Mouse (Mus musculus) liver, embryonic 16.5 days (tissue): ENCODE data around the gene Kazn. TPM values are rescaled to one million over a fixed set of nuclear protein-coding genes. Genes with fewer than 3 reads are reported as not detected.

Source experiments
- ATAC-seq: fragments of 200-750 bp; cut with Nextera tagmentation; 2 replicates; pipeline ENCODE4 v1.8.0; 2017; ENCODE audit warnings: low read depth, mild to moderate bottlenecking, moderate number of reproducible peaks, moderate library complexity
- H3K27ac ChIP-seq: fragments of 300-500 bp; sonication (generic); 2 replicates; pipeline ENCODE4 v1.5.1; 2014; ENCODE audit warnings: mild to moderate bottlenecking, low read length
- H3K27me3 ChIP-seq: fragments of 300-500 bp; sonication (generic); 2 replicates; pipeline ENCODE4 v1.6.1; 2014; ENCODE audit warnings: low read depth, low read length, mixed read lengths; ENCODE audit not compliant: control insufficient read depth, insufficient read depth
- H3K36me3 ChIP-seq: fragments of 300-500 bp; sonication (generic); 2 replicates; pipeline ENCODE4 v1.6.1; 2014; ENCODE audit warnings: mild to moderate bottlenecking; ENCODE audit not compliant: control insufficient read depth, insufficient read depth
- H3K4me1 ChIP-seq: fragments of 300-500 bp; sonication (generic); 2 replicates; pipeline ENCODE4 v1.6.1; 2014; ENCODE audit warnings: low read depth, low read length, mixed read lengths; ENCODE audit not compliant: control insufficient read depth
- H3K4me2 ChIP-seq: fragments of 300-500 bp; sonication (generic); 2 replicates; pipeline ENCODE4 v1.6.1; 2014; ENCODE audit warnings: low read depth, low read length, mixed read lengths
- H3K4me3 ChIP-seq: fragments of 300-500 bp; sonication (generic); 2 replicates; pipeline ENCODE4 v1.5.1; 2014; ENCODE audit warnings: low read depth, mild to moderate bottlenecking, low read length
- H3K9ac ChIP-seq: fragments of 300-500 bp; sonication (generic); 2 replicates; pipeline ENCODE4 v1.6.1; 2014; ENCODE audit warnings: low read depth, low read length
- H3K9me3 ChIP-seq: fragments of 300-500 bp; sonication (generic); replicated peaks from 2 replicates; pipeline ENCODE4 v1.6.1; 2016; ENCODE audit warnings: low read length; ENCODE audit not compliant: control insufficient read depth
- WGBS: fragments of 180-500 bp; shearing (Covaris S2); extraction: QIAGEN DNeasy Blood & Tissue Kit; methylation state at CpG from one replicate; pipeline ENCODE4 v1.1.7; 2014; ENCODE audit not compliant: insufficient replicate concordance; 5-methylcytosine and 5-hydroxymethylcytosine counted together
- polyA plus RNA-seq: library from polyadenylated mRNA; unstranded; fragments of >200 nt; fragmentation: Nextera tagmentation; extraction: Ambion mirVana; gene quantifications from 2 replicates; pipeline ENCODE4 v1.2.1, GENCODE M21; 2015

Gene Kazn
- polyA plus RNA-seq, 1 experiment from 2014 or later: 0.37 TPM

DNA sequence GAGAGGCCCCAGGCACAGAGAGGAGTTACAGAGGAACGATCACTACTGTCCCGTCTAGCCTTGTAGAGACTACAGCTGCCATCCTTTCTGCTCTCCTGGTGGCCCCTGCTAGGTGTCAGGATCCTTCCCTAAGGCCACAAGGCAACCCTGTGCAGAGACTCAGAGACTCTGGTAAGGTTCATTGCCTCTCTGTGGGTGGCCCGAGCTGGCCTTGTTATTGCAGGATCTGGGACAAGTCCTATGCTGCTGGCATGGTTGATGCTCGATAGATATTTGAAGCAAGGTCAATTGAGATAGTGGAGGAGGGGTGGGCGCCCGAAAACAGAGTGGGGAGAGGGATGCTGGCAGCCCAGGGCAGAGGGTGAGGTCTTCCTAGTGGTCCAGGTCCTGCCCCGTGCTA, 23.4 kb downstream of the Kazn start:
- H3K4me1 ChIP-seq: no peaks in the 10 kb centered on the region
- ATAC-seq: no peak
- H3K27me3 ChIP-seq: no peaks in the 10 kb centered on the region
- H3K4me3 ChIP-seq: no peak overlapping the region
- H3K9ac ChIP-seq: no peak overlapping the region
- no peak overlapping the region for H3K4me2 ChIP-seq
- WGBS: 47% methylated on average over 7 of the region's 7 CpGs
- no peaks in the 10 kb centered on the region for H3K36me3 ChIP-seq
- no peak overlapping the region for H3K27ac ChIP-seq
- H3K9me3 ChIP-seq: no peaks in the 10 kb centered on the region

- Histone ChIP-seq H3K27me3 (no peaks in the 10 kb centered on the region), H3K9me3 (no peaks in the 10 kb centered on the region), H3K9ac (no peak overlapping the region), H3K4me2 (no peak overlapping the region), H3K4me1 (no peaks in the 10 kb centered on the region), H3K4me3 (no peak overlapping the region), H3K27ac (no peak overlapping the region), H3K36me3 (no peaks in the 10 kb centered on the region)
- no peak for ATAC-seq
- 58% methylated on average over 6 of the region's 6 CpGs for WGBS
Measured at GRCm38 (mm10) chr4:142214532-142214931, 24.7 kb downstream of the Kazn start.

DNA sequence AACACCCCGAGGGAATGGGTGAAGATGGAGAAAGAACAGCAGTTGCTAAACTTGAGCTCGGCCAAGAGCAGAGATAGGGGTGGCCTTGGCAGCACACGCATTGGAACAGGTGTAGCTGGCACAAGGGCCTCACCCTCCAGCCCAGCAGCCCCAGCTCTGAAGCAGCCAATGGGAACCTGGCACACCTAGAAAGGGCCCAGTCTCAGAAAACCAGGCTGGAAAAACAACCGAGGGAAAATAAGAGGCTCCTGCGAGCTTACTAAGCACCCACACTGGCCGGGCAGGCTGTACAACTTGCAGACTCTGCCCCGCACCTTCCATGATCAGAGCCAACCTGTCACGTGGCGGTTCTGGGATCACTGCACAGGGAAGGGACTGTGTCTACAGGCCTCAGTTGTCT, 26.8 kb downstream of the Kazn start:
- Histone ChIP-seq H3K4me2 (no peak overlapping the region), H3K27ac (no peak overlapping the region), H3K4me1 (no peaks in the 10 kb centered on the region), H3K9ac (no peak overlapping the region), H3K36me3 (no peaks in the 10 kb centered on the region), H3K4me3 (no peak overlapping the region), H3K27me3 (no peaks in the 10 kb centered on the region), H3K9me3 (no peaks in the 10 kb centered on the region)
- ATAC-seq: no peak
- 65% methylated on average over 9 of the region's 9 CpGs for WGBS

- H3K4me1 ChIP-seq: no peaks in the 10 kb centered on the region
- ATAC-seq: no peak
- H3K4me3 ChIP-seq: no peak overlapping the region
- no peak overlapping the region for H3K4me2 ChIP-seq
- WGBS: 24% methylated on average over 9 of the region's 9 CpGs
- H3K27me3 ChIP-seq: no peaks in the 10 kb centered on the region
- no peak overlapping the region for H3K9ac ChIP-seq
- no peaks in the 10 kb centered on the region for H3K36me3 ChIP-seq
- no peaks in the 10 kb centered on the region for H3K9me3 ChIP-seq
- H3K27ac ChIP-seq: no peak overlapping the region
Measured at GRCm38 (mm10) chr4:142209884-142210283, 29.3 kb downstream of the Kazn start.

DNA sequence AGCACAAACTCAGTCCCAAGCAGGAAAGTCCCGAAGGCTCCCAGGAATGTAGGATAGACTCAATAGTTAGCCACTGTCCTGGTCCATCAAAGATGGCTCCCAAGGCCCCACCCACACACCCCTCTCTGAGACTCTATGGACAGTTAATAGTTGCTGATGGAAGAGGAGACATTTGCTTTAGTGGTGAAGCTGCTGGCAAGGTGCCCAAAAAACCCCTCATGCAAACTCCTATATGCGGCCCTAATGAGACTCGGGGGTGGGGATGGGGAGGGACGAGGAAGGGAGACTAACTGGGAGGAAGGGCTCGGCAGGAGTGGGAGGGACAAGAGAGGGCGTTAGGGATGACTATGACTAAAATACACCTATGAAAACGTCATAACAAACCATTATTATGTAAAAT, 29.7 kb downstream of the Kazn start:
- Histone ChIP-seq H3K36me3 (no peaks in the 10 kb centered on the region), H3K4me1 (no peaks in the 10 kb centered on the region), H3K4me3 (no peak overlapping the region), H3K4me2 (no peak overlapping the region), H3K27me3 (no peaks in the 10 kb centered on the region), H3K9me3 (no peaks in the 10 kb centered on the region), H3K27ac (no peak overlapping the region), H3K9ac (no peak overlapping the region)
- WGBS: 52% methylated on average over 7 of the region's 7 CpGs
- ATAC-seq: no peak

DNA sequence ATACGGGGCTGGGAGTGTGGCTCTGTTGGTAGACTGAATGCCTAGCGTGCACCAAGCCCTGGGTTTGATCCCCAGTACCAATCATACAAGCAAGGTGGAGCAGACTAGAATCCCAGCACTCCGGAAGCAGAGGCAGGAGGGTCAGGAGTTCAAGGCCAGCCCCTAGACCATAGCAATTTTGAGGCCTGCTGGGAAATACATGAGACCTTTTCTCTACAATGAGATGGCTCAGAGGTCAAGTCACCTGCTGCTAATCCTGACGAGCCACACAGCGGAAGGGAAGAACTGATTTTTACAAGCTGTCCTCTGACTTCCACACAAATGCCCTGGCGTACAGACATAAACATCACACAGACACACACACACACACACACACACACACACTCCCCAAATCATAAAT, 33.5 kb downstream of the Kazn start:
- Histone ChIP-seq H3K9ac (no peak overlapping the region), H3K27me3 (no peaks in the 10 kb centered on the region), H3K4me3 (no peak overlapping the region), H3K4me2 (no peak overlapping the region), H3K27ac (no peak overlapping the region), H3K36me3 (no peaks in the 10 kb centered on the region), H3K4me1 (no peaks in the 10 kb centered on the region), H3K9me3 (no peaks in the 10 kb centered on the region)
- no peak for ATAC-seq
- WGBS: 70% methylated on average over 6 of the region's 6 CpGs

- Histone ChIP-seq H3K27me3 (no peaks in the 10 kb centered on the region), H3K27ac (no peak overlapping the region), H3K4me1 (no peaks in the 10 kb centered on the region), H3K4me3 (no peak overlapping the region), H3K9me3 (no peaks in the 10 kb centered on the region), H3K36me3 (no peaks in the 10 kb centered on the region), H3K4me2 (no peak overlapping the region), H3K9ac (no peak overlapping the region)
- WGBS: 62% methylated on average over 6 of the region's 6 CpGs
- no peak for ATAC-seq
Measured at GRCm38 (mm10) chr4:142196626-142197025, 42.6 kb downstream of the Kazn start.

DNA sequence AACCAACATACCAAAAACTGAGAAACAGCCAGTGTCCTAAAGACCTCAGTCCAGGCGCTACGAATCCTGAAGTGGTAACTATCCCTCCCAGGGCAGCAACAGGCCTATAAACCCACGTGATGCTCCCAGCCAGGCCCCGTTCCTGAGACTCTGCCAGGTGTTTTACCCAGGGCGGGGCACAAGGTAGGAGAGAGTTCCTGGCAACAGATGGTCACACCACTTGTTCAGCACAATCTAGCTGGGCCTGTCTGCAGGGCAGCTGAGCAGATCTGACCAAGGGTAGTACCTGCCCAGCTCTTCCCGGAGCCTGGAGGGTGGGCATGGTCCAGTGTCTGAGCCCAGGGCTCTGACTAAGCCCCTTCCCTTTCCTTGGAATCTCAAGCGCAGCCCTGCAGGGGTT, 45.4 kb downstream of the Kazn start:
- no peak overlapping the region for H3K9ac ChIP-seq
- no peaks in the 10 kb centered on the region for H3K36me3 ChIP-seq
- H3K27ac ChIP-seq: no peak overlapping the region
- WGBS: 74% methylated on average over 7 of the region's 7 CpGs
- H3K4me2 ChIP-seq: no peak overlapping the region
- H3K4me1 ChIP-seq: no peaks in the 10 kb centered on the region
- H3K9me3 ChIP-seq: no peaks in the 10 kb centered on the region
- no peaks in the 10 kb centered on the region for H3K27me3 ChIP-seq
- ATAC-seq: no peak
- no peak overlapping the region for H3K4me3 ChIP-seq

DNA sequence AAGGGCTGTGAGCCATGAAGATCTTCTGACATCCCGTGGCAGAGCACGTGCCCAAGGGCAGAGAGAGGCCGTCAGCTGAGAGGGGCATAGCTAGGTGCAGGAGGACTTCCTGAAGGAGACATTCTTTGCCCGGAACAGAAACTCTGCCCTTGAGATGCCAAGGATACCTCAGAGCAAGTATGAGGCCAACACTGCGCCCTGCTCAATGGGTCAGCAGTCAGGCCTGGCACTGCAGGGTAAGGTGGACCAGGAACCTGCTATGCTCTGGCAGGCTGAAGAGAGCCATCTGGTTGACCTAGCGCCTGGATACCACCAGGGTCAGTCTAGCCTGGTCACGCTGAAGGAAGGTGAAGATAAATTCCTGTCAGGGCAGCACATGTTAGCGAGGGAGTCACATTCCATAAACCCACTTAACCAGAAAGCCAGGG, 46.0 kb downstream of the Kazn start:
- 80% methylated on average over 8 of the region's 8 CpGs for WGBS
- H3K4me2 ChIP-seq: no peak overlapping the region

GRCm38 (mm10) chr4:142189960-142190359, 49.2 kb downstream of the Kazn start:
- no peak overlapping the region for H3K4me3 ChIP-seq
- ATAC-seq: no peak
- H3K9ac ChIP-seq: no peak overlapping the region
- WGBS: 74% methylated on average over 8 of the region's 8 CpGs
- no peaks in the 10 kb centered on the region for H3K36me3 ChIP-seq
- no peaks in the 10 kb centered on the region for H3K4me1 ChIP-seq
- H3K27ac ChIP-seq: no peak overlapping the region
- no peak overlapping the region for H3K4me2 ChIP-seq
- H3K27me3 ChIP-seq: no peaks in the 10 kb centered on the region
- no peaks in the 10 kb centered on the region for H3K9me3 ChIP-seq

More for the DNA sequence above, 46.0 kb downstream of the Kazn start:
- no peaks in the 10 kb centered on the region for H3K27me3 ChIP-seq
- no peak overlapping the region for H3K27ac ChIP-seq
- H3K9ac ChIP-seq: no peak overlapping the region
- no peak for ATAC-seq
- H3K4me1 ChIP-seq: no peaks in the 10 kb centered on the region
- H3K9me3 ChIP-seq: no peaks in the 10 kb centered on the region
- no peak overlapping the region for H3K4me3 ChIP-seq
- no peaks in the 10 kb centered on the region for H3K36me3 ChIP-seq
